Mouse (Mus musculus) lung, embryonic 14.5 days (tissue): ENCODE measurements around the gene Ptms. TPM values are rescaled to one million over a fixed set of nuclear protein-coding genes. Genes with fewer than 3 reads are reported as not detected.
"Not testable (repeated sequence)": the region's sequence is repeated elsewhere in the genome, so short reads cannot be mapped to it uniquely, and the experiment has no call there.

Experiments used
- ATAC-seq: fragments of 200-750 bp; cut with Nextera tagmentation; 2 replicates; pipeline ENCODE4 v1.8.0; 2017; ENCODE audit warnings: mild to moderate bottlenecking, moderate TSS enrichment, moderate library complexity; ENCODE audit not compliant: insufficient read depth
- DNase-seq: peaks from one replicate; pipeline ENCODE4 v3.0.0-alpha.2; 2015
- H3K27ac ChIP-seq: fragments of 300-500 bp; sonication (generic); 2 replicates; pipeline ENCODE4 v1.5.1; 2014; ENCODE audit warnings: low read depth, mild to moderate bottlenecking, moderate library complexity
- H3K27me3 ChIP-seq: fragments of 300-500 bp; sonication (generic); 2 replicates; pipeline ENCODE4 v1.6.1; 2014; ENCODE audit warnings: low read length, control low read depth; ENCODE audit not compliant: insufficient read depth
- H3K36me3 ChIP-seq: fragments of 300-500 bp; sonication (generic); 2 replicates; pipeline ENCODE4 v1.6.1; 2014; ENCODE audit warnings: control low read depth; ENCODE audit not compliant: insufficient read depth
- H3K4me1 ChIP-seq: fragments of 300-500 bp; sonication (generic); 2 replicates; pipeline ENCODE4 v1.6.1; 2014; ENCODE audit warnings: antibody characterized with exemption, control low read depth; ENCODE audit not compliant: insufficient read depth
- H3K4me2 ChIP-seq: fragments of 300-500 bp; sonication (generic); 2 replicates; pipeline ENCODE4 v1.6.1; 2014; ENCODE audit warnings: mild to moderate bottlenecking
- H3K4me3 ChIP-seq: fragments of 300-500 bp; sonication (generic); 2 replicates; pipeline ENCODE4 v1.5.1; 2014; ENCODE audit warnings: low read depth, low read length
- H3K9ac ChIP-seq: fragments of 300-500 bp; sonication (generic); 2 replicates; pipeline ENCODE4 v1.6.1; 2014
- H3K9me3 ChIP-seq: fragments of 300-500 bp; sonication (generic); 2 replicates; pipeline ENCODE4 v1.6.1; 2016; ENCODE audit warnings: low read depth, low read length, control low read depth
- CTCF ChIP-seq: IDR thresholded peaks from 2 replicates; pipeline ENCODE4 v1.5.1; 2016; ENCODE audit warnings: antibody characterized with exemption, low read depth
- WGBS: fragments of 180-500 bp; shearing (Covaris S2); extraction: QIAGEN DNeasy Blood & Tissue Kit; methylation state at CpG from one replicate; pipeline ENCODE4 v1.1.7; 2014; 5-methylcytosine and 5-hydroxymethylcytosine counted together
- polyA plus RNA-seq: library from polyadenylated mRNA; unstranded; fragments of >200 nt; fragmentation: Nextera tagmentation; extraction: Ambion mirVana; gene quantifications from 2 replicates; pipeline ENCODE4 v1.2.1, GENCODE M21; 2014

Ptms gene
- polyA plus RNA-seq, 1 experiment from 2014 or later = 442 TPM

DNA sequence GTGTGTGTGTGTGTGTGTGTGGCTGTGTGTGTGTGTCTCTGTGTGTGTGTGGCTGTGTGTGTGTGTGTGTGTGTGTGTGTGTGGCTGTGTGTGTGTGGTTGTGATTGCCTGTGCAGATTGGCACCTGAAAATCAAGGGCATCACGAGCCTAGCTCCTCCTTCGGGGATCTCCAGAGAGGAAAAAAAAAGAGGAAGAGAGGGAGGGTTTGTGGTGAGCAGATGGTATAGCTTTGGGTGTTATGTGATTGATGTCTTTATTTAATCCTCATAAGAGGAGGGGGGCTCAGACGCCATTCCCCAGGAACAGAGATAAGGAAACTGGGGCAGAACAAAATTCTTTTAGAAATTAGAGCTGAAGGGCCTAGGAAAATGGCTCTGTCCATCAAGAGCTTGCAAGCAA is 21.5 kb downstream of the Ptms start:
- Histone ChIP-seq H3K4me1 (no peaks in the 10 kb centered on the region), H3K36me3 (no peaks in the 10 kb centered on the region), H3K4me2 (no peak overlapping the region), H3K9ac (no peak overlapping the region), H3K27ac (no peak overlapping the region), H3K9me3 (no peaks in the 10 kb centered on the region), H3K27me3 (no peaks in the 10 kb centered on the region), H3K4me3 (no peak overlapping the region)
- WGBS = 13% methylated on average over 3 of the region's 3 CpGs
- TF ChIP-seq CTCF = no peak
- ATAC-seq = no peak
- no peak for DNase-seq

DNA sequence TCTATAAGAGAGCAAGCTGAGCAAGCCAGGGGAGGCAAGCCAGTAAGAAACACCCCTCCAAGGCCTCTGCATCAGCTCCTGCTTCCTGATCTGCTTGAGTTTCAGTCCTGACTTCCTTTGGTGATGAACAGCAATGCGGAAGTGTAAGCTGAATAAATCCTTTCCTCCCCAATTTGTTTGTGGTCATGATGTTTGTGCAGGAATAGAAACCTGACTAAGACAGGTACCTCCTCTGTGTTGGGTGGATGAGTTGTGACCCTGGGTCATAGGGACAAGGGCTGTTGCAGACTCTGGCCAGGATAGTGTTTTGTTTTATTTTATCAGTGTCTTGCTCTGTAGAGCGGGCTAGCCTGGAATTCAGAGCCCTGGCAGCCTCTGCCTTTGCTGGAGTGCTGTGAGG is 25.8 kb downstream of the Ptms start:
- H3K4me1 ChIP-seq, H3K9ac ChIP-seq, H3K4me2 ChIP-seq, H3K4me3 ChIP-seq, ATAC-seq, H3K27ac ChIP-seq, H3K27me3 ChIP-seq, DNase-seq, H3K36me3 ChIP-seq, H3K9me3 ChIP-seq: not testable (repeated sequence)
- WGBS = 88% methylated on average over 2 of the region's 2 CpGs

DNA sequence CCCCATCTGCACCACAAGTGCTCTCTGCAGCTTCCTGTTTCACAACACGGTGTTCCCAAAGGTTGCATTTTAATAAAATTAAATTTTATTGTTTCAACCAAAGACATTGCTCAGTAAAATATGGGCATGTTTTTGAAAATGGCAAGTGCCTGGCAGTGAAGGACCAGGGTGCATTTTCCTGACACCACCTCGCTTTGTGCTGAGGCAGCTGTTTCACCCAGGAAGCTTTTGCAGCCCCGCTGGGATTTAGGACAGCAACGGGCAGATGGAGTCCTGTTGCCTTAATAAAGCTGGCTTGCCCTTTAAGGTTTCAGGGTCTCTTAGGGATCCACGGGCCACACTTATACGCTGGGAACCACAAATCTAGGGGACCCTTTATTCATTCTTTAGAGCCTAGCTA is 28.9 kb downstream of the Ptms start:
- Histone ChIP-seq H3K4me1 (no peaks in the 10 kb centered on the region), H3K36me3 (no peaks in the 10 kb centered on the region), H3K9me3 (no peaks in the 10 kb centered on the region), H3K9ac (no peak overlapping the region), H3K27ac (no peak overlapping the region), H3K27me3 (no peaks in the 10 kb centered on the region), H3K4me2 (no peak overlapping the region), H3K4me3 (no peak overlapping the region)
- 37% methylated on average over 6 of the region's 6 CpGs for WGBS
- TF ChIP-seq CTCF = no peak
- DNase-seq = no peak
- ATAC-seq = no peak

DNA sequence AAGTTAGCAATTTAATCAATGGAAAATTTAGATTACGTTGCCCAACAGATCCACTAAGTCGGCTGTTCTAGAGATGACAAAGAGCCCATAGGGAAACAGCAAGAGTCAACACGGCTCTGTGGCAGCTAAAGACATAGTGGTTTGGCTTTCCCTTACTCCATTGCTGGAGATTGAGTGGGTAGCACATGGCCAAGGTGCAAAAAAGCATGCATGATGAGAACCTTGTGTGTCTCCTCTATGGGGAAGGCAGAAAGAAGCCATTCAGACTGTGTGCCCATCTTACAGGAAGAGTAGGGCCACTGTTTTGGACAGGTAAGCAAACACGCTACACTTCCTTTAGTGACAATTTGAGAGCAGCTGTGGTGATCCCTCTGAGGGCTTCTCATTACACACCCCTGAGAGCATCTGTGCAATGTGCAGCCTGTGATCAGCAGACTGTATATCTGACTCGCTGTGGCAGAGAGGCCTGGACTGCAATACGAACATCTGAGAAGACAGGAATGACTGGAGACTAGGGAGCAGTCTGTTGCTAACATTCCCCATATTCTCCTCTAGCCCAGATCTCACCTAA is 31.3 kb downstream of the Ptms start:
- no peak overlapping the region for H3K9ac ChIP-seq
- no peak for TF ChIP-seq CTCF
- DNase-seq (no peak), ATAC-seq (no peak)
- H3K4me2 ChIP-seq = no peak overlapping the region
- no peak overlapping the region for H3K4me3 ChIP-seq
- no peaks in the 10 kb centered on the region for H3K27me3 ChIP-seq
- H3K27ac ChIP-seq = no peak overlapping the region
- 85% methylated on average over 6 of the region's 6 CpGs for WGBS
- H3K4me1 ChIP-seq = no peaks in the 10 kb centered on the region
- no peaks in the 10 kb centered on the region for H3K36me3 ChIP-seq
- H3K9me3 ChIP-seq = no peaks in the 10 kb centered on the region

DNA sequence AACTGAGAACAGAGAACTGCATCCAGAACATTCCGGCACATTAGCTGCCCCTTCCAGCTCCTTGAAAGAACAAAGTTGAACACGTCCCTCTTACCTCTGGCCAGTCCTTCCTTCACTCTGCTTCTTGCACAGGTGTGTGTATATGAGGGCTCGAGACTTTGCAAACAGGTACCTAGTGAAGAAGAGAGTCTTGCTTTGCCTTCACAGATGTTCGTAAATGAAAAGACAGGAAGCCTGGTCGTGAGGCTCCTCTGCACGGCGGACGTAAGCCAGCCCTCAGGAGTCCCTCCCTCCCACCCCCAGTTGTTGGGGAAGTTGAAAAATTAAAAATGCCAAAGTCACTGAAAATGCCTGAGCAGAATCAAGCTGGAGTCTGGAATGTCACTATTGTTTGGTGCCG is 31.9 kb downstream of the Ptms start, which contains the start of gene Cd4:
Cd4 (minus strand) TSS at position 236 of the 400 bp plus-strand sequence.
- Histone ChIP-seq H3K27ac (no peak within 1 kb of the TSS), H3K4me1 (no peaks in the 10 kb centered on the region), H3K36me3 (no peaks in the 10 kb centered on the region), H3K9ac (no peak within 1 kb of the TSS), H3K9me3 (no peaks in the 10 kb centered on the region), H3K4me2 (no peak within 1 kb of the TSS), H3K27me3 (no peaks in the 10 kb centered on the region), H3K4me3 (no peak within 1 kb of the TSS)
- TF ChIP-seq CTCF = no peak
- WGBS = 79% methylated on average over 9 of the region's 9 CpGs
- no peak for DNase-seq
- no peak for ATAC-seq

- ATAC-seq (no peak), DNase-seq (no peak)
- Histone ChIP-seq H3K4me2 (no peak overlapping the region), H3K27ac (no peak overlapping the region), H3K36me3 (no peaks in the 10 kb centered on the region), H3K9ac (no peak overlapping the region), H3K4me3 (no peak overlapping the region), H3K4me1 (no peaks in the 10 kb centered on the region), H3K9me3 (no peaks in the 10 kb centered on the region), H3K27me3 (no peaks in the 10 kb centered on the region)
- TF ChIP-seq CTCF = no peak
- 87% methylated on average over 8 of the region's 8 CpGs for WGBS
Measured at GRCm38 (mm10) chr6:124885956-124886381, 33.9 kb downstream of the Ptms start.

- Histone ChIP-seq H3K27me3 (no peaks in the 10 kb centered on the region), H3K4me2 (no peak overlapping the region), H3K36me3 (no peaks in the 10 kb centered on the region), H3K27ac (no peak overlapping the region), H3K4me3 (no peak overlapping the region), H3K9me3 (no peaks in the 10 kb centered on the region), H3K4me1 (no peaks in the 10 kb centered on the region), H3K9ac (no peak overlapping the region)
- WGBS = 66% methylated on average over 10 of the region's 10 CpGs
- ATAC-seq = no peak
- no peak for TF ChIP-seq CTCF
- DNase-seq = no peak
Measured at GRCm38 (mm10) chr6:124884714-124885500, 35.0 kb downstream of the Ptms start.
